Mouse (Mus musculus) common myeloid progenitor, adult 5-6 weeks (primary cell): ENCODE data around the gene Higd1b. TPM values are rescaled to one million over a fixed set of nuclear protein-coding genes. Genes with fewer than 3 reads are reported as not detected.

ENCODE experiments used
- ATAC-seq: replicated peaks from 2 replicates; pipeline ENCODE4 v1.8.0; 2016; ENCODE audit warnings: low read depth, mild to moderate bottlenecking, moderate TSS enrichment, inconsistent platforms; ENCODE audit not compliant: poor library complexity, severe bottlenecking
- total RNA-seq: library from RNA; stranded (forward); fragments of 200-1000, 187-1606 nt; gene quantifications from 2 replicates; pipeline ENCODE4 v1.2.3, GENCODE M21; 2017

The Higd1b gene
- not detected in 2 replicates for total RNA-seq

DNA sequence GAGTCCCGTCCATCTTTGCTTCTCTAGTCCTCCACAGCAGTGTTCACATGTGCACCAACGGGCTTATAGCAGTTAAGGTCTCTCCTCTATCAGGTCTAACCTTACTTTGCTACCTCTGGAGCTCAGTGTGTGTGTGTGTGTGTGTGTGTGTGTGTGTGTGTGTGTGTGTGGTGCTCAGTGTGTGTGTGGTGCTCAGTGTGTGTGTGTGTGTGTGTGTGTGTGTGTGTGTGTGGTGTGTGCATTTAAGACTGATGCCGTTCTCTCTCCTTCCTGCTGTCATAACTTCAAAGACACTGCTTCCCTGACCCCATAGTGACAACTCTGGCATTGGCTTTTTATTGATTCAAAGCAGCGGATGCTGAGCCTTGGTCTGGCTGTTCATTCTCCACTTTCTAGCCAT is at the start of gene Higd1b:
Higd1b (plus strand) TSS at position 301 of the 400 bp plus-strand sequence.
- ATAC-seq = no peak

DNA sequence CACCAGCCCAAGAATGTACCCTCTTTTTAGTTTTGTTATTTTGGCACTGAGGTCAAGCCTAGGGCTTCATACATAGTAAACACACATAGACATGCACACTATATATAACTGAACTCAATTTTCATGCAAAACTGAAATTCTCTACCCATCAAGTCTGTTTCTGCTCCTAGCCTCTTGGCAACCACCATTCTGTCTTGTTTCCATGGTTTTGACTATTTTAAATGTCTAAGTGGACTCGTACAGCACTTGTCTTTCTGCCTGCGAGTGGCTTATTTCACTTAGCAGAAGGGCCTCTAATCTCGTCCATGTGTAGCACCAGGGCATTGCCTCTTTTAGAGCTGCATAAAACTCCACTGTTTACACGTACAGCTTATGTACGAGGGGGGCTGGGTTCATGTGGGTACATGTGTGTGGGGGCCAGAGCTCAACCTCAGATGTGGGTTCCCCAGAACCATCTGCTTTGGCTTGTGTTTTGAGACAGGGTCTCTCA is 47.9 kb upstream of the Higd1b start:
- ATAC-seq = no peak

DNA sequence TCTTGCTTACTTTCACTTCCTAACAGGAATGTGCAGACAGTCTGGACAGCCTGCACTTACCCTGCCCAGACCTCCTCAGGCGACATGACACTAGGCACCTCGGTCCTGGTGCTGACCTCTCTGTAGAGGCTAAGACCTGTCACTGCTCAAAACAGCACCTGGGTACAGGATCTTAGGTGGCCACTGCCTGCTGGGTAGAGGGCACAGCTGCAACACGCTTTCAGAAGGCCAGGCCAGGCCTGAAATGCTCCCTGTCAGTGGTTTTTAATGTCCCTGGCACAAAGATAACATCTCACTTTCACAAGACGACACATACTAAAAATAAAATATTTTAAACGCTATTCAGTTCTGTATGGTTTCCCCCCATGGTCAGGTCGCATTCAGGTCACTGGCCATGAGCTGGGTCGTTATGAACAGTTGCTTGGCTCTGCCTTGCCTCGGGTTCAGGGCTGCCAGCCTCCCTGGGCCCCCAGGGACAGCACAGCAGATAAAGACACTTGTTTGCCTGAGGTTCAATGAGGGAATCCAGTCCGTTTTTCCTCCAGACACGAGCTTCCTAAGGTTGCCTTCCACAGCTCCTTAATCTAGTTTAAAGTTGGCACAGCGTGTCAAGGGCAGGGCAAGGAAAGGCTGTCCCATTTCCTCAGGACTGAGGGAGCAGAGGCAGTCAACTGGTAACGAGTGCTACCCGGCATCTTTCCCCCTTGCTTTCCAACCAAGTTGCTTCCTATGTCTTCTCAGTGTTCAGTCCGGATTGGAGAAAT is 43.8 kb upstream of the Higd1b start:
- no peak for ATAC-seq

DNA sequence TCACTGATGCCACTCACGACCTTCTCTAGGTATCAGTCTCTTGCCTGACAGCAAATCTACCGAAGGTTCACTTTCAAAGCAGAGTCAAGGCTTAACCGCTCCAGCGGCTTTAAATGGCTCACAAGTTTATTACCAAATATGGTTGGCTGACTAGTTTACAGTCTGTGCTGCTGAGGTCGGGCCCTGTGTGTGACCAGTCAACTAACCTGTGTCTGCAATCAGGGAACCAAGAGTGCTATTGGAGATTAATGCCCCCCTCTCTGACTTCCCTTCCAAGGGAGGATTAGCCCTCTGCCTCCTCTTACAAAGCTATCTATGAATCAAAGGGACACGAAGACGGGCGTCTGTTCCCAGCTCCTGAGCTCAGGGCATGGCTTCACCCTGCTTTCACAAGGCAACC is 41.5 kb upstream of the Higd1b start:
- no peak for ATAC-seq

DNA sequence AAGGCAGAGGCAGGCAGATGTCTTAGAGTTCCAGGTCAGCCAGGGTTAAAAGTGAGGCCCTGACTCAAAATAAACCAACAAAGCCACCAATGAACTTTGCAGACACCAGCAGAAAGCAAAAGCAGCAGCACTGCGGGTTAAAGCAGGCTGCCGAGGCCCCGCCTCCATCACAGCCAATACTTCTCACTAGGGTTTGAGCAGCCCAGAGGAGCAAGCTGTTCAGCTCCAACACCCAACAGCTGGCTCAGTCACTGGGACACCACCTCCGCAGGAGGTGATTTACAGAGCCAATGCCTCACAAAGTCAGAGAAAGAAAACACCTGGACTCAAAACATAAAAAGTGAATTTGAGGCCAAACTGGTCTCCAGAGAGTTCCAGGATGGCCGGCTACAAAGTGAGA is 32.2 kb upstream of the Higd1b start:
- no peak for ATAC-seq

DNA sequence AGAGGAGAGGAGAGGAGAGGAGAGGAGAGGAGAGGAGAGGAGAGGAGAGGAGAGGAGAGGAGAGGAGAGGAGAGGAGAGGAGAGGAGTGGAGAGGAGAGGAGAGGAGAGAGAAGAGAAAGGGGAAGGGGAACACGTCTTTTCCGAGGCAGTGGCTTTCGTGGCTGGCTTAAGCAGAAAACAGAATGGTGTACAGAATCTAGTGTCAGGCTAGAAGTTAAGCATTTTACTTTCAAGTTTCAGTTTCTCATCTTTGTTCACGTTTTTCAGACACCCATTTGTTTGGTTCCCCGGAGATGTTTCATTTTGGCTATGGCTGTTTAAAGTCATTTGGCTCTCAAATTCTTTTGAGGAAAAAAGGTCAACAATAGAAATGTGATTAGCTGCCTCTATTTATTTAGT is 27.4 kb upstream of the Higd1b start:
- 0 out of 2 replicates have a peak, but pooled peaks have one; percentile 29 for ATAC-seq

DNA sequence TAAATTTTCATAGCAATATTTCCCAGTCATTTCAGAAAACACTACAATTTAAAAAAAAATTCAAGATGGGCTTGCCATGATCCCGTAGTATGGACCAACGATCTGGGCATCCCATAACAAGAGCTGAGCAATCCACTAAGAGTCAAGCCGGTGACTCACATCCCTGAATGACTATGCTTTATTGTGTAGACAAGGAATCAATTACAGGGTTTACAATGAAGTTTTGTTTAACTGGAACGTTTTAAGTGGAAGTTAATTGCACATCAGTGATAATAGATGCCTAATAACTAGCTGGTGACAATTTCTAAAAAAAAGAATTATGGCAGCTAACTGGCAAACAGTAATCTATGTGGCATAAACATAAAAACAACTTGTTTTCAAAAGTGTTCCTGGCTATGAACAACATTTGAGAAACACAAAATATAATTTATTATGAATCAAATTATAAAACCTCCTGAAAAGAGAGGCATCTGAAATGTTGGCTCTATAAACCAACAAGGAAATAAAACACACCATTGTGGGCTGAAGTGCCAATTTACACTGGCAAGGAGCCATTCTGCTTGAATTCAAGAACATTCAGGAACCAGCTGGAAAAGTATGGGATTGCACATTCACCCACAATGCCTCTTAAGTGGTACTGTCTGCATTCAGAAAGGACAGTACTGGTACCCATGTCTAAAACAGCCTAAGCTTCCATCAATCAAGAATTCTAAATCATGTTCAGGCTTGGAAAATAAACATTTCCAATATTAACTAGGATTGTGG is 24.7 kb upstream of the Higd1b start:
- ATAC-seq = no peak

DNA sequence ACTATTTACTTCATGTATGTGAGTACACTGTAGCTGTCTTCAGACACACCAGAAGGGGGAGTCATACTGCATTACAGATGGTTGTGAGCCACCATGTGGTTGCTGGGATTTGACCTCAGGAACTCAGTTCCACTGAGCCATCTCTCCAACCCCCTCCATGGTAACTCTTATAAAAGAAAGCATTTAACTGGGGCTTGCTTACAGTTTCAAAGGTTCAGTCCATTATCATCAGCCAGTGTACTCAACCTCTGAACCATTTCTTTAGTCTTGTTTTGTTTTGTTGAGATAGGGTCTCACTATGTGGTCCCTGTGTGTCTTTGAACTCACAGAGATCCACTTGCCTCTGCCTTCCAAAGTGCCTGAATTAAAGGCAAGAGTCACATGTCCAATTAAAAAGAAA is 20.8 kb upstream of the Higd1b start:
- ATAC-seq = no peak

DNA sequence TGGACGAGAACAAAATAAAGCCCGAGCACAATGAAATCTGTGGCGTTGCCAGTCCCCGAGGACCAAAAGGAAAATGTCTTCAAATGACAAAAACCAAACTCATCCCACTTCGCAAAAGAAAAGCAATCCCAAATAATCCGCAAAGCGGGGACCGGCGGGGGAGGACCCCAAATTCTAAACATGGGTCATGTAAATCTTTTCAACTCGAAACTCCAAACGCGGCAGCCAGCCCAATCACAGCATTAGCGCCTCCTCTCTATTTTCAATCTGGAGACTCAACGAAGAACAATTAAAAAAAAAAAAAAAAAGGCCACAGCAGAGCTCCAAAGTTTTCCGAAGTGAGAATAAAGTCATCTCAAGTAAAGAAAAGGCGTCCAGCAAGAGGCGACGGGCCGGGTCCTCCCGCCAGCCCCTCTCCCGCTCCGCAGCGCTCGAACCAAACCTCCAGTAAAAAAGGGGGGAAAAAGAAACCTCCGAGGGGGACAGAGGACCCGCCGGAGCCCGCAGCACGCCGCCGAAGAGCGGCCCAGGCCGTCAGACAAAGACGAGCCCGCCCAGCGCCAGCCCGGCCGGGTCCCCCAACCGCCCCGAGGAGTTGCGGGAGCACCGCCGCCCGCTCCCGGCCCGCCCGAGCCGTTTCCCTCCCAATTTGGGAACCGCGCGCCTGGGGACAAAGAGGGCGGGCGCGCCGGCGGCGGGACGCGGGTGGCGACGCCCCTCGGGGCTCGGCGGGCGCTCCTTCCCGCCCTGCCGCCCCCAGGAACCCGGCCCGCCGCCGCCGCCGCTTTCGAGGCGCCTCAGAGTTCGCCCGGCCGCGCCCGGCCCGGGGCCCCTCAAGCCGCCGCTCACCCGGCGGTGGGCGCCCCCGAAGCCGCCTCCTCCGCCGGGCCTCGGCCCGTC is 17.3 kb upstream of the Higd1b start:
- no peak for ATAC-seq

DNA sequence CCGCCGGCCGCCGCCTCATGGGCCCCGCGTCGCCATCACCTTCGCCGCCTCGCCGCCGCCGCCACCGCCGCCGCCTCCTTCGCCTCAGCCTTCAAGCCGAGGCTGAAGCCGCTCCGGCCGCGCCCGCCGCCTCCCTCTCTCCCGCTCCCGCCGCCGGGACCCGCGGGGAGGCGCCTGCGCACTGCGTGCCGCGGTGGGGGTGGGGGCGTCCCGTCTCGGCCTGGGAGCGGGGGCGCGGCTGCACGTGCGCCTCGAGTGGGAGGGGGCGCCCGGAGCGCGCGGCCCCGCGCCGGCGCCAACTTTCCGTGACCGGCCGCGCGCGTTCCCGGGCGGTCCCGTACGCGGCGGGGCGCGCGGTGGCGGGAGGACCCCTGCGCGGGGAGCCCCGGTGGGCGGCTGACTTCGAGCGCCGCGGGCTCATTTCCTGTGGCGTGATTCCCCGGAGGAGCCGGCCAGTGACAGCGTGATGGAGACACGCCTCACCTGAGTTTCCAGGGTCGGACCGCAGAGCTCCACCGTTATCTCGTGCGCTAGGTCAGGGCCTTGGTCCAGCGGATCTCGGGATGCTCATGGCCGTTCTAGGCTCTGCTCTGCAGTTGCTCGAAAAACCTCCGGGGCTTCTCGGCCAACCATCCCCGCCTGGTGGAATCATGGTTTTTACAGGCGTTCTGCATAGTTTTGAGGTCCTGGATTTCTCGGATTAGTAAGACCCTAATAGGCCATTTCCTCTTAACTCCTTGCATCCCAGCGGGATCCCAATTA is 16.4 kb upstream of the Higd1b start, which contains the start of gene Gjc1:
Gjc1 (minus strand) TSS at position 680 of the 762 bp plus-strand sequence.
- ATAC-seq = no peak

DNA sequence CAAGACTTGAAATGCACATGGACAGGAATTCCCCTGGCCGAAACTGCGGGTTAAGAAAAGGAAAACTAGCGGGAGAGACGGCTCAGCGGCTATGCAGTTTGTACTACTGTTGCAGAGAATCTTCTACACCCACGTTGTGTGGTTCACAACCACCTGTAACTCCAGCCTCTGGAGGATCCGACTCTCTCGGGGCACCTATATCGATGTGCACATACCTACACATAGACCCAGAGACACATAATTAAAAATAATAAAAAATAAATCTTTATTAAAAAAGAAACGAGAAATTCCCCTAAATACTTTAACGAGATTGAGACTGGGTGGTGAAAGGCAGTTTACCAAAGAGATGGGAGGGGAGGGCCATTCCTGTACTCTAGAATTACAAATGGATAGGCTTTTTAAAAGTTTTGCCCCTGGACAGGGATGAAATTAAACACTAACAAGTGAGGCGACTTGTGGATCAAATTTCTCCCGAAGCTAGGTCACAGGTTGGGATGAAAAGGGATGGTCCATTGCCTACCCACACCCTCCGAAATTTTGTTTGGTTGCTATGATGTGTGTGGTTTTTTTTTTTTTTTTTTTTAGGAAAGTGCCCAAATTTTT is 15.8 kb upstream of the Higd1b start:
- ATAC-seq = no peak

DNA sequence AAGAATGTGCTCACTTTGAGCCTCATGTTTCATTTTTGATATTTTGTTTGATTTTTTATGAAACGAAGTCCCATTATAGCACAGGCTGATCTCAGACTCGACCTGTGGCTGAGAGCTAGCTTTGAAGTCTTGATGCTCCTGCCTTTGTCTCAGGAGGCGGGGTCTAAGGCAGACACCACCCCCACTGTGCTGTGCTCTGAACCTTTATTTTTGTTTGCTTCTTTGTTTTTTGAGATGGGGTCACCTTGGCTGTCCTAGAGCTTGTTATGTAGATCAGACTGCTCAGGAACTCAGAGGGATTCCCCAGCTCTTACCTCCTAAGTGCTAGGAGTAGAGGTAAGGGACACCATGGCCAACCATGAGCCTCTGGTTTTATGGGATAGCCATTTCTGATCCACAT is 15.2 kb upstream of the Higd1b start:
- ATAC-seq = no peak

DNA sequence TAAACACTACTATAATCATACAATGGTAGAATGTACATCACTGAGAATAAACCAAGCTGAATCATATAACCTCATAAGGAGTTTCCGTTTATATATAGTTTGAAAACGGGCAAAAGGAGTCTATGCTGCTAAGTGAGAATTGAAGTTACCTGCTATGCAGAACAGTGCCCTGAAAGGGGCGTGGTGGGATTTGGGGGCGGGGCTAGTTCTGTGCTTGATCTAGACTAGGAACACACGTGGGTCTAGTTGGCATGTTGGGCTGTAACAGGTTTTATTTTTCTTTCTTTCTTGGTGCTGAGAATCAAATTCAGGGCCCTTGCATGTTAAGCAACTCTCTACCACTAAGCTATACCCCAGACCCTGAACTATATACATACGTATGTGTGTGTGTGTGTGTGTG is 14.4 kb upstream of the Higd1b start:
- no peak for ATAC-seq

DNA sequence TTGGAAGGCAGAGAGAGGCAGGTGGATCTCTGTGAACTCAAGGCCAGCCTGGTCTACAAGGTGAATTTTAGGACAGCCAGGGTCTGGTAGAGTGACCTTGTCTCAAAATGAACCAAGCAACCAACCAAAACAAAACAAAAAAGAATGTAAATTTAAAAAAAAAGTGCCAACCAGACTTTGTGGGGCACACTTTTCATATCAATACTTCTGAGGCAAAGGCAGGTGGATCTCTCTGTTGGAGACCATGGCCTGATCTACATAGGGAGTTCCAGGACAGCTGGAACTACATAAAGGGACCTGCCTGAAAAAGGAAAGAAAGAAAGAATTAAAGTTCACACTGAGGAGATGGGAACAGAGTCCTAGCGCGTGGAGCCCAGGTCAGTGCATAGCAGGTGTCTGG is 9.2 kb upstream of the Higd1b start:
- ATAC-seq = no peak

DNA sequence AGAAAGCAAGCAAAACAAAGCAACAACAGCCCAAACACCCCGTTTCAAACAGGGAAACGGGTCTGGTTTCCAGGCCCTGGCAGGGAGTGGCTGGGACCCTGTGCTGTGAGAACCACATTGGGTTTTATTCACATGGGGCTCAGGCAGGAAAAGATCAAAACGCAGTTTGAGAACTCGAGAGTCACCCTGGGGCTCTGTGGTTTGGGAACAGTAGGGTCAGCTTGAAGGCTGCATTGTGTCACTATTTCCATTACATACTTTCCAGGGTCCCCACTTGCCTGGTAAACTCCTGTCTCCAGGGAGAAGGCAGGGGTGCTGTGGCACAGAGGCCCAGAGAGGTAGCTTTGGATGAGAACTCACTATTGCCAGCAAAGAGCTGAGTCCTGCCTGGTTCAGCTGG is 8.6 kb upstream of the Higd1b start:
- no peak for ATAC-seq

DNA sequence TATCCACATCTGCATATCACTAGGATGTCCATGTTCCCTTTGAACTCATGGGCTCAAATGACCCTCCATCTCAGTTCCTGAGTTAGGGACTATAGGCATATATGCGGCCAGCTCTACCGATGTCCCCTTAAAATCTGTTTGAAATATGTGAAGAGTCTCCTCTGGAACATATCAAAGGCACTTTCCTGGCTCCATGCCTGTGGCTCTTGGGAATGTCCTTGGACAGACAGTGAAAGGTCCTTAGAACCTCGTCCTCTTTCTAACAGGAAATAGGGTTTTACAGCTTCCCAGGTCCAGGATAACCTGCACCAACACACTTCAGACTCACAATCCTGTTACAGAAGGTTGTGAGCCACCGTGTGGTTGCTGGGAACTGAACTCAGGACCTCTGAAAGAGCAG is 5.4 kb upstream of the Higd1b start:
- ATAC-seq = no peak

DNA sequence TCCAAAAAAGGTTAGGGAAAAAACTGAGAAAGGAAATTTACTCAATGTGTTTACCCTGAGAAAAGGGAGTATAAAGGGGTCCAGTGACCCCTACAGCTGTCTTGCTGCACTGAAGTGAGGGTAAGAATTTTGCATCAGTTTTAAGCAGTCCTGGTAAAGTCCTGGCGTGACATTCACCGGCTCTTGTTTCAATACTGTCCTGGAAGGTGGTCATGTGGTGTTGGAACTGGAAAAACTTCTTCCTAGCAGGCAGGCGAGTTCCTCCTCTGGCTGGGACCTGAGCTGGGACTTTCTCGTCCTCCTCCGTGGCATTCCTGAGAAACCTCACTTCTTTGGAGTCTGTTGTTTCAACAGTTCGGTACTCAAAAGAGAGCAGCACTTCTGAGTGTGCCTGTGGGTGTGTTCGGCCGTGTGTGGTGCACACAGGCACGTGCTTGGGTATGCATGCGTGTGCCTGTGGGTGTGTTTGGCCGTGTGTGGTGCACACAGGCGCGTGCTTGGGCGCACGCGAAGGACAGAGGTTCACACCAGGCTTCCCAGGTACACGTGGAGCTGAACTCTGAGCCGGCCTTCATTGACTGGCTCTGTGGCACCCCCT is 2.9 kb upstream of the Higd1b start:
- ATAC-seq = no peak

DNA sequence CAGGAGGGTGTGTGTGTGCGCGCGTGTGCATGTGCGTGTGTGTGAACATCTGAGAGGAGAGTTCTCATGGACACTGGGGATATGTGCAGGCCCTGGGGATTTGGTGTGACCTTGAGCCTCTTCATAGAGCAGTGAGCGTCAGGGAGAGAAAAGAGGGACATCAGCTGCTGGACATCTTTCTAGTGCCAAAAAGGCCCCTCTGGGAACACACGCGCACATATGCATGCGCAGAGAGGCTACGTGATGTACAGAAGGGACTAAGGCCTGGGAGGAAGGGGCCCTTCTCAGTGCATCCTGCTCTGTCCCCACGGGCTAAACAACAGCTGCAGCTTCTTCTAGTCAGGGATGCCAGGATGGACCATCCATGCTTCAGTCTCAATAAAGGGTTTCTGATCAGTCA is 1.4 kb upstream of the Higd1b start:
- no peak for ATAC-seq

DNA sequence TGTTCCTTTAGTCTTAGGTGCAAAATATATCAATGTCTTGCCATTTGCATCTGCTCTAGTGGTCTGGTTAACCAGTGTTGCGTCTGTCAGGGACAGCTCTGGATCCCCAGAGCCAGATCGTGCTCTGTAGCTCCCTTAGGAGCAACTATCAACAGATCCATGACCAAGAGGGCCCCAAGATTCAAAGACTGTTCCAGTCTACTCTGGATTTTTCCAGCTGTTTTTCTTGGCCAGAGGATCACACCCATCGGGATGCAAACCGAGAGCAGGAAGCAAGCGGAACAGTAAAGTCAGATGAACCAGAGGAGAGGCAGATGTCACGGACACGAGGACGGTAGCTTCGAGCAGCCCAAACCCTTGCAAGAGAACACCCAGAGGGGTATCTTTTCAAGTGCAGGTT is 497 bp downstream of the Higd1b start:
- no peak for ATAC-seq
